Mouse (Mus musculus): ENCODE measurements around the gene Ak5.

The Ak5 gene

GRCm38 (mm10) chr3:152564516-152565113, 103.5 kb downstream of the Ak5 start:
- no peak for DNase-seq (ENCODE audit: low spot score in 2 of 2)

- no peak for DNase-seq (ENCODE audit: low spot score in 2 of 2)
Measured at GRCm38 (mm10) chr3:152563833-152564232, 104.3 kb downstream of the Ak5 start.

- no peak for DNase-seq (ENCODE audit: low spot score in 2 of 2)
Measured at GRCm38 (mm10) chr3:152561708-152562107, 106.5 kb downstream of the Ak5 start.

- no peak for DNase-seq (ENCODE audit: low spot score in 2 of 2)
Measured at GRCm38 (mm10) chr3:152559295-152559694, 108.9 kb downstream of the Ak5 start.

GRCm38 (mm10) chr3:152558106-152558505, 110.1 kb downstream of the Ak5 start:
- DNase-seq (ENCODE audit: low spot score in 2 of 2): no peak

- DNase-seq (ENCODE audit: low spot score in 2 of 2): no peak
Measured at GRCm38 (mm10) chr3:152557659-152558058, 110.5 kb downstream of the Ak5 start.

GRCm38 (mm10) chr3:152556919-152557318, 111.2 kb downstream of the Ak5 start:
- no peak for DNase-seq (ENCODE audit: low spot score in 2 of 2)

GRCm38 (mm10) chr3:152556435-152556834, 111.7 kb downstream of the Ak5 start:
- no peak for DNase-seq (ENCODE audit: low spot score in 2 of 2)

- DNase-seq (ENCODE audit: low spot score in 2 of 2): no peak
Measured at GRCm38 (mm10) chr3:152555216-152555615, 112.9 kb downstream of the Ak5 start.

GRCm38 (mm10) chr3:152554366-152554765, 113.8 kb downstream of the Ak5 start:
- no peak for DNase-seq (ENCODE audit: low spot score in 2 of 2)

- no peak for DNase-seq (ENCODE audit: low spot score in 2 of 2)
Measured at GRCm38 (mm10) chr3:152552641-152553040, 115.5 kb downstream of the Ak5 start.

- DNase-seq (ENCODE audit: low spot score in 2 of 2): no peak
Measured at GRCm38 (mm10) chr3:152550528-152551115, 117.5 kb downstream of the Ak5 start.

- no peak for DNase-seq (ENCODE audit: low spot score in 2 of 2)
Measured at GRCm38 (mm10) chr3:152550031-152550430, 118.1 kb downstream of the Ak5 start.

- DNase-seq (ENCODE audit: low spot score in 2 of 2): no peak
Measured at GRCm38 (mm10) chr3:152544921-152545320, 123.2 kb downstream of the Ak5 start.

- no peak for DNase-seq (ENCODE audit: low spot score in 2 of 2)
Measured at GRCm38 (mm10) chr3:152542298-152542697, 125.9 kb downstream of the Ak5 start.

- no peak for DNase-seq (ENCODE audit: low spot score in 2 of 2)
Measured at GRCm38 (mm10) chr3:152530344-152530743, 137.8 kb downstream of the Ak5 start.

- DNase-seq (ENCODE audit: low spot score in 2 of 2): no peak
Measured at GRCm38 (mm10) chr3:152529058-152529972, 138.8 kb downstream of the Ak5 start.

- DNase-seq (ENCODE audit: low spot score in 2 of 2): no peak
Measured at GRCm38 (mm10) chr3:152526721-152527120, 141.4 kb downstream of the Ak5 start.

GRCm38 (mm10) chr3:152523315-152523638, 144.9 kb downstream of the Ak5 start:
- DNase-seq (ENCODE audit: low spot score in 2 of 2): no peak

- no peak for DNase-seq (ENCODE audit: low spot score in 2 of 2)
Measured at GRCm38 (mm10) chr3:152522634-152523314, 145.4 kb downstream of the Ak5 start.

- no peak for DNase-seq (ENCODE audit: low spot score in 2 of 2)
Measured at GRCm38 (mm10) chr3:152521054-152521453, 147.1 kb downstream of the Ak5 start.

GRCm38 (mm10) chr3:152520074-152520473, 148.1 kb downstream of the Ak5 start:
- no peak for DNase-seq (ENCODE audit: low spot score in 2 of 2)
